Mouse (Mus musculus): ENCODE data around the gene Klf1.
A peak's percentile ranks its signal among the peaks of the same experiment; 100 is the strongest.

DNA sequence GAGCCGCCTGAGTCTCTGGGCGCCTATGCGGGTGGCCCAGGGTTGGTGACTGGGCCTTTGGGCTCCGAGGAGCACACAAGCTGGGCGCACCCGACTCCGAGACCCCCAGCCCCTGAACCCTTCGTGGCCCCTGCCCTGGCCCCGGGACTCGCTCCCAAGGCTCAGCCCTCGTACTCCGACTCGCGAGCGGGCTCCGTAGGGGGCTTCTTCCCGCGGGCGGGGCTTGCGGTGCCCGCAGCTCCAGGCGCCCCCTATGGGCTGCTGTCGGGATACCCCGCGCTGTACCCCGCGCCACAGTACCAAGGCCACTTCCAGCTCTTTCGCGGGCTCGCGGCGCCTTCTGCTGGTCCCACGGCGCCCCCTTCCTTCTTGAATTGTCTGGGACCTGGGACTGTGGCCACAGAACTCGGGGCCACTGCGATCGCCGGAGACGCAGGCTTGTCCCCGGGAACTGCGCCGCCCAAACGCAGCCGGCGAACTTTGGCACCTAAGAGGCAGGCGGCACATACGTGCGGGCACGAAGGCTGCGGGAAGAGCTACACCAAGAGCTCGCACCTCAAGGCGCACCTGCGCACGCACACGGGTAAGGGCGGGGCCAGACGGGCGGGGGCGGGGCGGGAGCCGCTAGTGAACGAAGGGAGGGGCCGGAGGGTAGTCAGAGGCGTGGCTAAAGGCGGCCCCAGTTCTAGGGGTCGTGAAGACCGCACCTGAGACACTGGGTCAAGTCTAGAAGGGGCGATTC, 1.4 kb downstream of the Klf1 start:
- TF ChIP-seq CTCF (IDR thresholded peaks at IDR 0.05) (peak; percentile 99; the same call in 1 of the 2 replicates), POLR2A (IDR thresholded peaks at IDR 0.05; ENCODE audit: insufficient read depth, low read depth, low read length) (no peak)
